Mouse (Mus musculus): ENCODE data around the gene Ccdc154. TPM values are rescaled to one million over a fixed set of nuclear protein-coding genes. Genes with fewer than 3 reads are reported as not detected.
"Not testable (repeated sequence)": the region's sequence is repeated elsewhere in the genome, so short reads cannot be mapped to it uniquely, and the experiment has no call there.

The Ccdc154 gene
- not detected in 2 replicates for polyA plus RNA-seq (2012)

DNA sequence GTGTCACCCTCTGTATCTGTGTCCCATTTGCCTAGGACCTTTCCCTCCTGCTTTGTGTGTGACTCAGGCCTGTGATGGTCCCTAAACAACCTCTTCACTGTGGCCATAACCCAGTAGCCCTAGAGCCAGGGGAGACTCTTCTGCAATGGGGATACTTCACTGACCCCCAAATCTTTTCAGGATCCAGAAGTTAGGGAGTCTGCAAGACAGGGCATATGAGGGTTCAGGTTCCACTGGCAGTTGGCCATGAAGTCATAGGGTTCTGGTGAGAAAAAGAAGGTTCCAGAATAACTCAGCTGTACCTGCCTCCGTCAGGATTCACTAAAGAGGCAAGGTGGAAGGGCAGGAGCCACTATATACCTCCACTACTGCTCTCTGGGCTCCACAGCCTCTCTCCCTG lies at the start of gene Ccdc154:
Gene Ccdc154 (plus strand): TSS at position 301 of the 400 bp plus-strand sequence.
- no peak for TF ChIP-seq GATA1 (IDR thresholded peaks at IDR 0.05; ENCODE audit: low read length)
- TF ChIP-seq TAL1 (IDR thresholded peaks at IDR 0.05; ENCODE audit: low read length) = no peak
- peaks cover 2% of the 10 kb centered on the region; the same call in 1 of the 2 replicates for H3K4me1 ChIP-seq (ENCODE audit: control insufficient read depth)
- no peak within 1 kb of the TSS for H3K4me3 ChIP-seq (replicated peaks)
- H3K36me3 ChIP-seq (ENCODE audit: control insufficient read depth) = peaks cover 40% of the 10 kb centered on the region
- H3K9me3 ChIP-seq (ENCODE audit: control insufficient read depth, low read length) = no peaks in the 10 kb centered on the region
- 0 out of 2 replicates have a peak, but pooled peaks cover 2% of the 10 kb centered on the region for H3K27me3 ChIP-seq (ENCODE audit: control insufficient read depth)

- Histone ChIP-seq H3K4me3 (replicated peaks) (peak overlapping the region; percentile 71), H3K27me3 (ENCODE audit: control insufficient read depth) (no peaks in the 10 kb centered on the region; the same call in 1 of the 2 replicates), H3K4me1 (ENCODE audit: control insufficient read depth) (peaks cover 36% of the 10 kb centered on the region), H3K36me3 (ENCODE audit: control insufficient read depth) (peaks cover 32% of the 10 kb centered on the region), H3K9me3 (ENCODE audit: control insufficient read depth, low read length) (no peaks in the 10 kb centered on the region)
- TF ChIP-seq TAL1 (IDR thresholded peaks at IDR 0.05; ENCODE audit: low read length) = no peak
- no peak for TF ChIP-seq GATA1 (IDR thresholded peaks at IDR 0.05; ENCODE audit: low read length)
Measured at GRCm38 (mm10) chr17:25114908-25115645, 47.2 kb upstream of the Ccdc154 start.

DNA sequence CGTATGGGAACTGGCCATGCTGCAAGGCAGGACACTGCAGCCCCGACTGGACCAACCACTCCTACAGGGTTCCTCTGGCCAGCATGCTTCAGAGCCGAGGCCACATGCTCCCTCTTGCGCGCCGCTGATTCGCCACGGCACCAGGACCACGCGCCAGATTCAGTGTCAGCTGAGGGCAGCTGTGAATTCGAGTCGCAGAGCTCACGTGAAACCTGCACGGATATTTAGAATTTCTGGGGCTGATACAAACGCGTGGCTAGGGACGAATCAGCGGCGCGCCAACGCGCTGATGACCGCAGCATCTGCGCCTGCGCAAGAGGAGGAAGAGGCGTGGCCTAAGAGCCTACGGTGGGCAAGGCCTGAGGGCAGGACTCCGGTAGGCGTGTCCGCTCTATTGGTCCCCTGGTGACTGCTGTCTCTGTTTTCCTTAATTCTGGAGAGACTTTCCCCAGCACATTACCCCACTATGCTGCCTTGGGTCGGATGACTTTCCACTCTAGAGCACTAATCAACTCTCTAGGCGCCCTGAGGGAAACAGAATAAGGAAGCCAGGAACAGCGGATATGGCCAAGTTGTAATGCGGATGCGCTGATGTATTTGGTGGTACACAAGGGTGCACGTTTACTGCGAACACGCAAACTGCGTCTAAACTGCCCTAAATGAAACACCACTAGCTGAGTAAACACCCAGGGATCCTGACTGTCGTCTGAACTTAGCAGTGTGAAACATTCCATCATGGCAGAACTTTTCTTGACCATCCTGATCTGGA lies 46.4 kb upstream of the Ccdc154 start, which contains the start of gene Telo2:
Gene Telo2 (minus strand): TSS at position 304 of the 769 bp plus-strand sequence.
- H3K4me1 ChIP-seq (ENCODE audit: control insufficient read depth) = peaks cover 36% of the 10 kb centered on the region

DNA sequence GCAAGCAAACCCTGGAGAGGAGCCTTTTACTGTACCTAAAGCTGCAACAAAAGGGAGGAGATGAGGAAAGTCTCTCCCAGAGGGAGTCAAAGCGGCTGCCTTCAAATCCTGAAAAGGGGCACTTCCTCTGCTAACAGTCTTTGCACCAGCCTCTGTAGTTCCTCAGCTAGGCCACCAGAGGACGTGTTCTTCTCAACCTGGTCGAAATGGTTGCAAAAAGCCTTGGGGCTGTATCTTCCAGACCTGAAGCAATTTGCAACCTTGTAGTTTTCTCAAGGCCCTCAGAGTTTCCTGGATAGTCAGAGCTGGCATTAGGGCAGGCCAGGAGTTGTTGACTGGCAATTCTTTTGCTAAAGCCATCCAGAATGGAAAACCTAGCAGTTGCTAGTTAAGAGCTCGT lies 45.0 kb upstream of the Ccdc154 start:
- no peak for TF ChIP-seq TAL1 (IDR thresholded peaks at IDR 0.05; ENCODE audit: low read length)
- no peak for TF ChIP-seq GATA1 (IDR thresholded peaks at IDR 0.05; ENCODE audit: low read length)
- peaks cover 36% of the 10 kb centered on the region for H3K4me1 ChIP-seq (ENCODE audit: control insufficient read depth)
- no peaks in the 10 kb centered on the region for H3K9me3 ChIP-seq (ENCODE audit: control insufficient read depth, low read length)
- H3K36me3 ChIP-seq (ENCODE audit: control insufficient read depth) = peaks cover 14% of the 10 kb centered on the region
- H3K4me3 ChIP-seq (replicated peaks) = no peak overlapping the region
- peaks cover 6% of the 10 kb centered on the region; the same call in 1 of the 2 replicates for H3K27me3 ChIP-seq (ENCODE audit: control insufficient read depth)

More for the DNA sequence above, 46.4 kb upstream of the Ccdc154 start, which contains the start of gene Telo2:
- peaks cover 24% of the 10 kb centered on the region for H3K36me3 ChIP-seq (ENCODE audit: control insufficient read depth)
- H3K27me3 ChIP-seq (ENCODE audit: control insufficient read depth) = no peaks in the 10 kb centered on the region; the same call in 1 of the 2 replicates
- no peaks in the 10 kb centered on the region for H3K9me3 ChIP-seq (ENCODE audit: control insufficient read depth, low read length)
- peak within 1 kb of the TSS; percentile 71 for H3K4me3 ChIP-seq (replicated peaks)
- TF ChIP-seq TAL1 (IDR thresholded peaks at IDR 0.05; ENCODE audit: low read length) (no peak), GATA1 (IDR thresholded peaks at IDR 0.05; ENCODE audit: low read length) (no peak)

DNA sequence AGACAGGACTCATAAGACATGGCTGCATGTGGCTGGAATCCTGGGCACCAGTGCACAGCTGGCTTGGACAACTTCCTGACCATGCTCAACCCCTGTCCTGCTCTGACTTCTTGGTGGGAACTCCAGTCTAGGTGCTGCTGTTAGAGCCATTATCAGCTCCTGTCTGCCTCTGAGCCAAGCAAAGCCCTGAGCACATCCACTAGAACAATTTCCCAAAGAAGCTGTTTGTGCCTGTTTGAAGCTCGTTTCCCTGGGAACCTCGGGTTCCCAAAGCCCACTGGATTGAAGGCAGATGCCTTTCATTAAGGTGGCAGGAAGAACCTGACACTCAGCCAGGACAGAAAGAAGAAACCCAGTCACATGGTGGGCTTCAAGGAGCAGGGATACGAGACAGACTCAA lies 41.9 kb upstream of the Ccdc154 start, which contains the start of gene Ptx4:
Gene Ptx4 (plus strand): TSS at position 355 of the 400 bp plus-strand sequence.
- Histone ChIP-seq H3K36me3 (ENCODE audit: control insufficient read depth) (no peaks in the 10 kb centered on the region), H3K4me3 (replicated peaks) (no peak within 1 kb of the TSS), H3K27me3 (ENCODE audit: control insufficient read depth) (peaks cover 15% of the 10 kb centered on the region), H3K4me1 (ENCODE audit: control insufficient read depth) (peaks cover 32% of the 10 kb centered on the region), H3K9me3 (ENCODE audit: control insufficient read depth, low read length) (no peaks in the 10 kb centered on the region)
- TF ChIP-seq TAL1 (IDR thresholded peaks at IDR 0.05; ENCODE audit: low read length) (no peak), GATA1 (IDR thresholded peaks at IDR 0.05; ENCODE audit: low read length) (no peak)

DNA sequence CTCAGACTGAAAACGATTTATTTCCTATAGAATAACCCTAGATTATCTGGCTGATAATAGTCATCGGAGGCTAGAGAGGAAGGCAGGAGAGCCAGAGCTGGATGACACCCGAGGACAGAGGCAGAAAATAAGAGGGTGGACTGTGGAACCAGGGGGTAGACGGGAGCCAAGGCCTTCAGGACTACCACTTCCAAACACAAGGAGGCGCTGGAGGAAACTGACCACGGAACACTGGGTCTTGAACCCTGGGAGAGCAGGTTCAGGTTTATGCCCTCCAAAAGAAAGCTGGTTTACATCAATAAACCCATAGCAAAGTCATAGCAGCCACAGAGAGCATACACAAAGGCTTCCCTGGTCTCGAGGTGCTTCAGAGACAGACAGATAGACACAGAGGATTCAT lies 38.3 kb upstream of the Ccdc154 start:
- Histone ChIP-seq H3K27me3 (ENCODE audit: control insufficient read depth) (peaks cover 15% of the 10 kb centered on the region), H3K36me3 (ENCODE audit: control insufficient read depth) (no peaks in the 10 kb centered on the region), H3K4me1 (ENCODE audit: control insufficient read depth) (peaks cover 32% of the 10 kb centered on the region), H3K4me3 (replicated peaks) (no peak overlapping the region), H3K9me3 (ENCODE audit: control insufficient read depth, low read length) (no peaks in the 10 kb centered on the region)
- TF ChIP-seq GATA1 (IDR thresholded peaks at IDR 0.05; ENCODE audit: low read length) (no peak), TAL1 (IDR thresholded peaks at IDR 0.05; ENCODE audit: low read length) (no peak)

DNA sequence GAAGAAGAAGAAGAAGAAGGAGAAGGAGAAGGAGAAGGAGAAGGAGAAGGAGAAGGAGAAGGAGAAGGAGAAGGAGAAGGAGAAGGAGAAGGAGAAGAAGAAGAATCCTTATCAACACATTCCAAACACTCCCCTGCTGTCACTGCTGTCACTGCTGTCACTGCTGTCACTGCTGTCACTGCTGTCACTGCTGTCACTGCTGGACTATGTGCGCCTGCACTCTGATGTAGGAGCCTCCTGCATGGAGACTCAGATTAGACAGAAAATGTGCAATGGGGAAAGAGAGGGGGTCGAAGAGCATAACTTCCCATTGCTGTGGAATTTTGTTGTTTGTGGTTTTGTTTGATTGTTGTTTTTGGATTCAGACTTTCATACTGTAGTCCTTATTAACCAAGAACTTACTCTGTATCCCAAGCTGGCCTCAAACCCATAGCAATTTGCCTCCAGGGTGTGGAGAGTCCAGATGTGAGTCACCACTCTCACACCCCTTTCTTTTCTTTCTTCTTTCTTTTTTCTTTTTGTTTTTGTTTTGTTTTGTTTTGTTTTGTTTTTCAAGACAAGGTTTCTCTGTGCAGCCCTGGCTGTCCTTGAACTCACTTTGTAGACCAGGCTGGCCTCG lies 36.7 kb upstream of the Ccdc154 start:
- H3K36me3 ChIP-seq (ENCODE audit: control insufficient read depth); H3K4me3 ChIP-seq (replicated peaks); H3K9me3 ChIP-seq (ENCODE audit: control insufficient read depth, low read length): not testable (repeated sequence)
- peaks cover 15% of the 10 kb centered on the region for H3K27me3 ChIP-seq (ENCODE audit: control insufficient read depth)
- H3K4me1 ChIP-seq (ENCODE audit: control insufficient read depth) = peaks cover 26% of the 10 kb centered on the region

DNA sequence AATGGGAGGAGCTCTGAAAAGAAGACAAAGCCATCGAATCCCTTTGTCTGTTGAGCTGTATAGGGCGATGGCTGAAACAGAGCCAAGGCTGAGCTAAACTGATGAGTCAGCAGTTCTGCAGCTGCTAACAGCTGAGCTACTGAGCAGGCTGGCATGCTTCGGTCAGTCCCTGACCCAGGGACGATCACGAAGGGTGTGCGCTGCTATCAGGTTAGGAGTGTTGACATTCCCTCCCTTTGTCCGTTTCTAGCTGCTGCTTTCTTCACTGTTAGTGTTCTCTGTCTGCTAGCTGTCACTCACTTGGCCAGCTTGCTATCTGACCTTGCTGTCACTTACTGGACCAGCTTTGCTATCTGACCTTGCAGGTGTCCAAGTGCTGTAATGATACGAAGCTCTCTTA lies 35.2 kb upstream of the Ccdc154 start:
- H3K27me3 ChIP-seq (ENCODE audit: control insufficient read depth) = peaks cover 10% of the 10 kb centered on the region
- H3K4me1 ChIP-seq (ENCODE audit: control insufficient read depth) = peaks cover 26% of the 10 kb centered on the region
- no peaks in the 10 kb centered on the region for H3K36me3 ChIP-seq (ENCODE audit: control insufficient read depth)
- H3K9me3 ChIP-seq (ENCODE audit: control insufficient read depth, low read length) = no peaks in the 10 kb centered on the region
- peak overlapping the region; percentile 19 for H3K4me3 ChIP-seq (replicated peaks)
- 0 out of 2 replicates have a peak, but pooled peaks have one; percentile 30 for TF ChIP-seq GATA1 (IDR thresholded peaks at IDR 0.05; ENCODE audit: low read length)
- TF ChIP-seq TAL1 (IDR thresholded peaks at IDR 0.05; ENCODE audit: low read length) = peak; percentile 49

- Histone ChIP-seq H3K27me3 (ENCODE audit: control insufficient read depth) (peaks cover 5% of the 10 kb centered on the region), H3K4me1 (ENCODE audit: control insufficient read depth) (peaks cover 26% of the 10 kb centered on the region), H3K4me3 (replicated peaks) (no peak overlapping the region), H3K9me3 (ENCODE audit: control insufficient read depth, low read length) (no peaks in the 10 kb centered on the region), H3K36me3 (ENCODE audit: control insufficient read depth) (no peaks in the 10 kb centered on the region)
- no peak for TF ChIP-seq TAL1 (IDR thresholded peaks at IDR 0.05; ENCODE audit: low read length)
- TF ChIP-seq GATA1 (IDR thresholded peaks at IDR 0.05; ENCODE audit: low read length) = no peak
Measured at GRCm38 (mm10) chr17:25127681-25128080, 34.6 kb upstream of the Ccdc154 start.
